Mouse (Mus musculus): ENCODE results near the gene Tbc1d19.

DNA sequence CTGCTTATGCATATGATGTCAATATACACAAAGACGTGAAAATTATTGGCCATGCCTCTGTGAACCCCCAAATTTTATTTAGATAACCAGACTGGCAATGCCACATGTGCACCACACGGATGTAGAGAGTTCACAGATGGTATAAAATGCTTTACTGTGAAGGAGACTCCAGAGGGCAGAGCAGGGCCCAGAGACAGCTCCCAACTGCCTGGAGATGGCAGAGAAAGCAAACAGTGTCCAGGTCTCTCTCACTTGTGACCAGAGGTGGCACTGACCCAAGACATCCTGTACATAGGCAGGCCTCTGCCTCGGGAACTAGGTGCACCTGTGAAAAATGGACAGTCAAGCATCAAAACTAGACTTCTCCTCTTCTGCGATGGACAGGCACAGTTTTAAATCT lies 114.6 kb downstream of the Tbc1d19 start:
- no peak for TF ChIP-seq CTCF (IDR thresholded peaks at IDR 0.05; ENCODE audit: low read depth, low read length)
- no peak for TF ChIP-seq POLR2A (IDR thresholded peaks at IDR 0.05; ENCODE audit: borderline replicate concordance, low read depth, low read length)
